Mouse (Mus musculus) heart, postnatal 14 days (tissue): ENCODE measurements around the gene Atf7. TPM values are rescaled to one million over a fixed set of nuclear protein-coding genes. Genes with fewer than 3 reads are reported as not detected.

Source experiments
- DNase-seq, 2 experiments: peaks; one replicate each; pipeline ENCODE4 v3.0.0; 2021 to 2022
- intact Hi-C: fragments of 180-260 bp; cut with DNase I; formaldehyde crosslinking; loops from one replicate; pipeline ENCODE4 v1.15.1; 2025
- microRNA-seq, 2 experiments: library from miRNA; unstranded; fragments of <30 nt; microRNA quantifications; one replicate each; pipeline ENCODE4 v1.2.0; 2021 to 2022
- total RNA-seq, 2 experiments: library from RNA; stranded (reverse); gene quantifications; 2 replicates each; pipeline ENCODE4 v1.2.3; 2021

The Atf7 gene
- total RNA-seq, 2 experiments from 2014 or later = 65.2 to 68.8 TPM

GRCm38 (mm10) chr15:102505073-102505769, 120.0 kb downstream of the Atf7 start:
- intact Hi-C loops = no loop called here
- no peak for DNase-seq

GRCm38 (mm10) chr15:102503924-102504782, 121.1 kb downstream of the Atf7 start:
- intact Hi-C loops = no loop called here
- no peak for DNase-seq

GRCm38 (mm10) chr15:102503447-102503846, 121.8 kb downstream of the Atf7 start, which contains the start of gene Gm10337:
TSS of gene Gm10337 (plus strand) at chr15:102503722.
- intact Hi-C loops = no loop called here
- DNase-seq = no peak

- DNase-seq = no peak
- intact Hi-C loops = no loop called here
These were observed 122.9 kb downstream of the Atf7 start for GRCm38 (mm10) chr15:102502254-102502840.

- intact Hi-C loops = no loop called here
- DNase-seq = no peak
These were observed 124.0 kb downstream of the Atf7 start for GRCm38 (mm10) chr15:102501084-102501814.

GRCm38 (mm10) chr15:102500479-102500878, 124.8 kb downstream of the Atf7 start:
- DNase-seq = no peak
- intact Hi-C loops = no loop called here

- intact Hi-C loops = no loop called here
- no peak for DNase-seq
These were observed 125.4 kb downstream of the Atf7 start for GRCm38 (mm10) chr15:102499851-102500250.

GRCm38 (mm10) chr15:102499370-102499769, 125.9 kb downstream of the Atf7 start:
- no peak for DNase-seq
- intact Hi-C loops = no loop called here

GRCm38 (mm10) chr15:102498322-102498721, 126.9 kb downstream of the Atf7 start:
- DNase-seq = no peak
- intact Hi-C loops = no loop called here

- DNase-seq = no peak
- intact Hi-C loops = loop anchor here (2.0 kb wide), 1 partner anchor 13 kb away; no protein-coding TSS in a partner anchor
These were observed 137.6 kb downstream of the Atf7 start for GRCm38 (mm10) chr15:102487664-102488063.

GRCm38 (mm10) chr15:102485853-102486252, 139.4 kb downstream of the Atf7 start:
- intact Hi-C loops = no loop called here
- DNase-seq = no peak

GRCm38 (mm10) chr15:102483136-102483535, 142.1 kb downstream of the Atf7 start:
- intact Hi-C loops = no loop called here
- no peak for DNase-seq

Small RNAs within 50 kb of the gene (microRNA-seq; reads per million reads assigned to microRNA genes)
- gene Mir688 = 0 reads per million in 2 experiments

Other genes with a start within 250 kb of the Atf7 start
- gene Sp1, start 219.3 kb downstream of the Atf7 start, total RNA-seq = 10 to 100 TPM; 47.5 to 52.3 TPM
- 1 to 10 TPM in 1 of 2 experiments, under 1 TPM in 1; 0.66 to 1.0 TPM for gene Amhr2, start 180.1 kb downstream of the Atf7 start, total RNA-seq
- 10 to 100 TPM; 21.1 to 21.7 TPM for gene Prr13, start 166.4 kb downstream of the Atf7 start, total RNA-seq
- 100 to 1,000 TPM; 479 to 482 TPM for gene Pcbp2, start 154.9 kb downstream of the Atf7 start, total RNA-seq
- gene Gm10337, start 121.7 kb downstream of the Atf7 start, total RNA-seq = not detected
- 1 to 10 TPM; 4.7 to 4.8 TPM for gene Map3k12, start 108.4 kb downstream of the Atf7 start, total RNA-seq
- gene Tarbp2, start 107.3 kb downstream of the Atf7 start, total RNA-seq = 10 to 100 TPM; 38.4 to 46.8 TPM
- 1 to 10 TPM; 2.7 to 3.5 TPM for gene Npff, start 100.5 kb downstream of the Atf7 start, total RNA-seq
- gene Gm28047, start 397 bp downstream of the Atf7 start, total RNA-seq = under 1 TPM in 1 of 2 experiments, not detected in 1; 0.83 TPM
- 10 to 100 TPM; 22.8 to 37.2 TPM for gene Atp5g2, start 46.9 kb upstream of the Atf7 start, total RNA-seq
- gene Calcoco1, start 96.7 kb upstream of the Atf7 start, total RNA-seq = 100 to 1,000 TPM in 1 of 2 experiments, 10 to 100 TPM in 1; 89.5 to 104 TPM